ENCODE assay signal across 10 mouse cellular contexts in the genomic region with DNA sequence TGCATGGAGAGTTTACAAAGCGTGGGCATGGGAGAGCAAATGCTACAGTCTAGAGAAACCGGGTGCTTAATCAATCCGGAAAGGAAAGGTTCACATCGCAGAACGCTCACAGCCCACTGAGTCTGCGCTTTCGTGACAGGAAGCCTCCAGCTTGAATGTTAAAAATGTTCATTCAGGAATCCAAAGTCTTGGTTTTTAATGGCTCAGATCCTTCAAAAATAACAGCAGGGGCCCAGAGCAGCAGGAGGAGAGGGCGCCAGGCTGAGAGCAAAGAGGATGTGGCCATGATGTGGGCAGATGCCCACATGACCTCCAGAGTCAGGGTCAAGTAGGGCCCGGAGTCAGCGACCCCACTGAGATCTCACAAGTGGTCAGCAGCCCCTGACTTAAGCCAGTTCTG.
DNase-seq lines count a peak whose midpoint lies in the region; ATAC-seq and TF ChIP-seq lines count a peak whose summit lies in the region.
"Had no signal": no experiment of that assay in that cellular context is flagged by ENCODE, and none has a peak within 500 bp of the region (broad histone marks: within the 10 kb centered on the region; RNA-seq: fewer than 3 reads in every experiment).

No protein-coding gene starts in this region.

- no peaks in the 10 kb centered on the region for H3K36me3 ChIP-seq in hindbrain, postnatal 0 days (ENCODE audit: insufficient read depth, low read length)

- H3K9me3 ChIP-seq in hindbrain, postnatal 0 days (ENCODE audit: low read length), result no peaks in the 10 kb centered on the region

- whole genome bisulfite sequencing in hindbrain, postnatal 0 days, result 52% methylated on average over 10 of the region's 10 CpGs

- H3K4me2 ChIP-seq in hindbrain, postnatal 0 days (ENCODE audit: low read depth, low read length), result no peak overlapping the region

- no peak overlapping the region for H3K9ac ChIP-seq in hindbrain, postnatal 0 days (replicated peaks; ENCODE audit: low read length)

- peak; percentile 6 for DNase-seq in cerebellum, adult 8-10 months
- no peak for DNase-seq in cerebellum, adult 11 months
- DNase-seq in layer of hippocampus, adult 11-12 months (ENCODE audit: low spot score), result peak; percentile 59
- DNase-seq in layer of hippocampus, adult 9-10 months (ENCODE audit: low spot score), result no peak
- peak; percentile 28 for DNase-seq in hindbrain, postnatal 0 days (ENCODE audit: low spot score)
- peak; percentile 74 to 78 for DNase-seq in right cerebral cortex, postnatal 10 days (ENCODE audit: low spot score in 2 of 2)
- no peak for DNase-seq in testis, postnatal 14 days (ENCODE audit: low spot score)
- no peak for DNase-seq in gastrocnemius, adult 8-10 months (ENCODE audit: low spot score in 2 of 2)
- DNase-seq: adrenal gland, postnatal 36 days; heart, postnatal 36 days had no signal

- peaks cover 7% of the 10 kb centered on the region; the same call in 1 of the 2 replicates for H3K4me1 ChIP-seq in hindbrain, postnatal 0 days (ENCODE audit: insufficient read depth, low read length)

- ATAC-seq in hindbrain, postnatal 0 days, result no peak

- H3K27ac ChIP-seq in hindbrain, postnatal 0 days, result peak overlapping the region; percentile 54; the same call in 1 of the 2 replicates

- H3K4me3 ChIP-seq in hindbrain, postnatal 0 days (ENCODE audit: low read length), result no peak overlapping the region

- TF ChIP-seq CTCF in hindbrain, postnatal 0 days (IDR thresholded peaks at IDR 0.05; ENCODE audit: low read depth), result no peak

- no peaks in the 10 kb centered on the region for H3K27me3 ChIP-seq in hindbrain, postnatal 0 days (ENCODE audit: insufficient read depth, low read length)

Comparison
In these comparisons a context has a peak if more than half of its experiments do, and no peak if none do; other contexts are left out.
1. DNase-seq: peak in cerebellum, adult 8-10 months (single experiment), layer of hippocampus, adult 11-12 months (single experiment), hindbrain, postnatal 0 days (single experiment) and right cerebral cortex, postnatal 10 days (2 of 2); none in cerebellum, adult 11 months (single experiment), layer of hippocampus, adult 9-10 months (single experiment), testis, postnatal 14 days (single experiment) and gastrocnemius, adult 8-10 months (0 of 2).